Mouse (Mus musculus) left cerebral cortex, postnatal 14 days (tissue): ENCODE measurements at regions not wholly inside any gene's neighbourhood (a gene's known extent, or its start where the extent isn't known, plus 50 kb on each side); places are given as distances from the start of the nearest gene placed in this dataset.
"Not testable (repeated sequence)": the region's sequence is repeated elsewhere in the genome, so short reads cannot be mapped to it uniquely, and the experiment has no call there.

Experiments
- DNase-seq, 2 experiments: peaks; one replicate each; pipeline ENCODE4 v3.0.0; 2021 to 2022; ENCODE audit warnings: low spot score in 2 of 2, mixed read lengths in 1 of 2
- intact Hi-C: fragments of 180-260 bp; cut with DNase I; formaldehyde crosslinking; loops from one replicate; pipeline ENCODE4 v1.15.1; 2025

- DNase-seq, result no peak
- intact Hi-C loops, result no loop called here
Observed at GRCm38 (mm10) chrX:129034236-129034635, 715.3 kb upstream of the Diaph2 start.

GRCm38 (mm10) chrX:129056408-129056807 lies 693.1 kb upstream of the Diaph2 start:
- DNase-seq, intact Hi-C loops: not testable (repeated sequence)

DNA sequence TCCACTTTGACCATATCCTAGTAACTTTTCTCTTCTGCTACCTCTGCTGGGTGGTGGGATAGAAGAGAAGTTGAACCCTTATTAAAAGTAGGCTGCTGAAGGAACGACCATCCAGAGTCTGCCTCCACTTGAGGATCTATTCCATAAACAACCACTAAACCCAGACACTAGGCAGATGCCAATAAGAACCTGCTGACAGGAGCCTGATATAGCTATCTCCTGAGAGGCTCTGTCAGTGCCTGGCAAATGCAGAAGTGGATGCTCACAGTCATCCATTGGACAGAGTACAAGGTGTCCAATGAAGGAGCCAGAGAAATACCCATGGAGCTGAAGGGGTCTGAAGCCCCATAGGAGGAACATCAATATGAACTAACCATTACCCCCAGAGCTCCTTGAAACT lies 653.7 kb upstream of the Diaph2 start:
- DNase-seq, intact Hi-C loops: not testable (repeated sequence)

DNA sequence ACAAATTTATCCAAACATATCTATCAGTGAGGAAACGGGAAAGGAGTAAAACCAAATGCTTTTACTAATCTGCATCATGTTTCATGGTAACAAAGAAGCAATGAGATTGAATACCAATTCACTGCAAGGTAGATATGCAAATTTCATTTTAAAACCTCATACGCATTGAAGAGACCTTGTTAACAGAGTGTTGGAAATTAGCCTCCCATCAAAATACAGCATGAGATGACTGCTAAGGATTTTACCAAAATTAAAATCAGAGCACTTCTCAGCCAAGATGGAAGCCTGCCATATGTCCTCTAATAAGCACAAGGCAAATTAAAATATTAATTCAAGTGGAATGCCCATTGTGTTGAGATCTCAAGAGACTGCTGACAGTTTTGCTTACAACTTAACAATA lies 651.2 kb upstream of the Diaph2 start:
- intact Hi-C loops, result no loop called here
- DNase-seq, result no peak

- peak in 1 of 2 experiments; percentile 5 for DNase-seq
- intact Hi-C loops, result no loop called here
Observed at GRCm38 (mm10) chrX:129102285-129102684, 647.3 kb upstream of the Diaph2 start.

GRCm38 (mm10) chrX:129103239-129103638 lies 646.3 kb upstream of the Diaph2 start:
- DNase-seq, result no peak
- intact Hi-C loops, result no loop called here
